In genomic region chr8:110662545-110662944, GRCm38 (mm10) we compare ENCODE assay signal across 12 mouse cellular contexts. TPM values are rescaled to one million over a fixed set of nuclear protein-coding genes. Genes with fewer than 3 reads are reported as not detected.
DNase-seq lines count a peak whose midpoint lies in the region; ATAC-seq and TF ChIP-seq lines count a peak whose summit lies in the region.
"Had no signal": no experiment of that assay in that cellular context is flagged by ENCODE, and none has a peak within 500 bp of the region (broad histone marks: within the 10 kb centered on the region; RNA-seq: fewer than 3 reads in every experiment).

No protein-coding gene starts in this region.

- TF ChIP-seq POLR2A in olfactory bulb, adult 2 months (IDR thresholded peaks at IDR 0.05; ENCODE audit: insufficient read depth, low read depth, low read length), result no peak

- no peak overlapping the region for H3K4me2 ChIP-seq in hindbrain, embryonic 12.5 days (replicated peaks)
- no peak overlapping the region for H3K4me2 ChIP-seq in hindbrain, embryonic 11.5 days (replicated peaks; ENCODE audit: low read depth, low read length)
- no peak overlapping the region for H3K4me2 ChIP-seq in hindbrain, embryonic 14.5 days (replicated peaks)
- H3K4me2 ChIP-seq: limb, embryonic 15.5 days; midbrain, embryonic 12.5 days had no signal

- no peak overlapping the region for H3K4me3 ChIP-seq in hindbrain, embryonic 12.5 days
- H3K4me3 ChIP-seq in hindbrain, embryonic 11.5 days (ENCODE audit: low read depth, low read length), result no peak overlapping the region
- no peak overlapping the region for H3K4me3 ChIP-seq in hindbrain, embryonic 14.5 days (replicated peaks; ENCODE audit: low read length)
- H3K4me3 ChIP-seq in olfactory bulb, adult 2 months (ENCODE audit: insufficient read depth, low read depth, low read length), result no peak overlapping the region
- H3K4me3 ChIP-seq: limb, embryonic 15.5 days; midbrain, embryonic 12.5 days had no signal

- no peaks in the 10 kb centered on the region for H3K27me3 ChIP-seq in hindbrain, embryonic 12.5 days
- H3K27me3 ChIP-seq in hindbrain, embryonic 11.5 days (ENCODE audit: control insufficient read depth, insufficient read depth, low read length), result no peaks in the 10 kb centered on the region
- H3K27me3 ChIP-seq in hindbrain, embryonic 14.5 days (ENCODE audit: control insufficient read depth, insufficient read depth, low read length), result no peaks in the 10 kb centered on the region
- H3K27me3 ChIP-seq: limb, embryonic 15.5 days; midbrain, embryonic 12.5 days had no signal

- peak overlapping the region; percentile 40; the same call in 1 of the 2 replicates for H3K27ac ChIP-seq in hindbrain, embryonic 12.5 days
- no peak overlapping the region for H3K27ac ChIP-seq in hindbrain, embryonic 11.5 days (ENCODE audit: low read depth, low read length)
- H3K27ac ChIP-seq in hindbrain, embryonic 14.5 days, result peak overlapping the region; percentile 84
- H3K27ac ChIP-seq in olfactory bulb, adult 2 months (ENCODE audit: insufficient read depth, low read depth, low read length), result peak overlapping the region; percentile 45
- H3K27ac ChIP-seq: limb, embryonic 15.5 days had no signal

- peaks cover 19% of the 10 kb centered on the region for H3K36me3 ChIP-seq in hindbrain, embryonic 12.5 days
- H3K36me3 ChIP-seq in hindbrain, embryonic 11.5 days (ENCODE audit: control insufficient read depth, insufficient read depth, low read length), result no peaks in the 10 kb centered on the region
- H3K36me3 ChIP-seq in hindbrain, embryonic 14.5 days (replicated peaks; ENCODE audit: control insufficient read depth, insufficient read depth), result peaks cover 22% of the 10 kb centered on the region

- H3K9ac ChIP-seq in hindbrain, embryonic 12.5 days, result no peak overlapping the region
- H3K9ac ChIP-seq in hindbrain, embryonic 11.5 days (ENCODE audit: low read depth, low read length), result no peak overlapping the region
- H3K9ac ChIP-seq in hindbrain, embryonic 14.5 days, result no peak overlapping the region
- H3K9ac ChIP-seq: limb, embryonic 15.5 days; midbrain, embryonic 12.5 days had no signal

- ATAC-seq in hindbrain, embryonic 12.5 days (ENCODE audit: low FRiP score), result no peak
- no peak for ATAC-seq in hindbrain, embryonic 11.5 days (ENCODE audit: low FRiP score)
- ATAC-seq in hindbrain, embryonic 14.5 days (ENCODE audit: low FRiP score), result no peak
- ATAC-seq: CD4-positive, CD25-positive, alpha-beta regulatory T cell, adult 4 months had no signal

- H3K9me3 ChIP-seq in hindbrain, embryonic 12.5 days (replicated peaks), result no peaks in the 10 kb centered on the region
- H3K9me3 ChIP-seq in hindbrain, embryonic 11.5 days (ENCODE audit: control insufficient read depth, low read length), result no peaks in the 10 kb centered on the region
- H3K9me3 ChIP-seq in hindbrain, embryonic 14.5 days (ENCODE audit: control insufficient read depth, low read length), result no peaks in the 10 kb centered on the region
- H3K9me3 ChIP-seq: limb, embryonic 15.5 days; midbrain, embryonic 12.5 days had no signal

- H3K4me1 ChIP-seq in hindbrain, embryonic 12.5 days, result peaks cover 24% of the 10 kb centered on the region
- no peaks in the 10 kb centered on the region for H3K4me1 ChIP-seq in hindbrain, embryonic 11.5 days (replicated peaks; ENCODE audit: control insufficient read depth, insufficient read depth, low read length)
- H3K4me1 ChIP-seq in hindbrain, embryonic 14.5 days (replicated peaks; ENCODE audit: control insufficient read depth, insufficient read depth, low read length), result peaks cover 23% of the 10 kb centered on the region
- peaks cover 13% of the 10 kb centered on the region for H3K4me1 ChIP-seq in olfactory bulb, adult 2 months (ENCODE audit: control insufficient read depth, insufficient read depth, low read length)

- 75% methylated on average over 5 of the region's 5 CpGs for WGBS in hindbrain, embryonic 12.5 days
- WGBS in hindbrain, embryonic 11.5 days, result 80% methylated on average over 5 of the region's 5 CpGs
- WGBS in hindbrain, embryonic 14.5 days, result 77% methylated on average over 5 of the region's 5 CpGs
- 73% methylated on average over 5 of the region's 5 CpGs for WGBS in olfactory bulb, adult 2 months

- TF ChIP-seq CTCF in olfactory bulb, adult 2 months (IDR thresholded peaks at IDR 0.05; ENCODE audit: insufficient read depth, low read depth, low read length), result no peak

- no peak for DNase-seq in hindbrain, embryonic 11.5 days (ENCODE audit: low spot score)
- DNase-seq in lung, postnatal 10 days, result peak; percentile 43
- DNase-seq in lung, postnatal 4 days, result no peak
- no peak for DNase-seq in hindbrain, embryonic 14.5 days (ENCODE audit: low spot score)
- DNase-seq in embryo, embryonic 10 days (ENCODE audit: low spot score), result no peak
- DNase-seq: adrenal gland, postnatal 14 days; thymus, postnatal 25 days had no signal

RNA-seq across cellular contexts. Expression of gene Vac14, which starts 44.2 kb away (rescaled TPM):
- polyA plus RNA-seq in hindbrain, embryonic 12.5 days (2016; fragmentation: Nextera tagmentation; extraction: Ambion mirVana), result 29.5 and 29.7 TPM in 2 replicates
- 32.3 and 35.3 TPM in 2 replicates for polyA plus RNA-seq in hindbrain, embryonic 11.5 days (2014; fragmentation: Nextera tagmentation; extraction: Ambion mirVana)
- polyA plus RNA-seq in hindbrain, embryonic 14.5 days (2014; fragmentation: Nextera tagmentation; extraction: Ambion mirVana), result 32.8 and 34.8 TPM in 2 replicates
- polyA plus RNA-seq in olfactory bulb, adult 2 months (2012; ENCODE audit: insufficient read depth, insufficient read length, low replicate concordance, missing spikeins), result not detected in 2 replicates

RNA-seq across cellular contexts. Expression of gene Mtss1l, which starts 58.7 kb away (rescaled TPM):
- polyA plus RNA-seq in hindbrain, embryonic 12.5 days (2016; fragmentation: Nextera tagmentation; extraction: Ambion mirVana), result 21.6 and 23.3 TPM in 2 replicates
- 10.5 and 10.8 TPM in 2 replicates for polyA plus RNA-seq in hindbrain, embryonic 11.5 days (2014; fragmentation: Nextera tagmentation; extraction: Ambion mirVana)
- 32.9 and 36.3 TPM in 2 replicates for polyA plus RNA-seq in hindbrain, embryonic 14.5 days (2014; fragmentation: Nextera tagmentation; extraction: Ambion mirVana)
- not detected in 2 replicates for polyA plus RNA-seq in olfactory bulb, adult 2 months (2012; ENCODE audit: insufficient read depth, insufficient read length, low replicate concordance, missing spikeins)
- polyA plus RNA-seq: CD4-positive, CD25-positive, alpha-beta regulatory T cell, adult 4 months had no signal
